Mouse (Mus musculus): ENCODE results near the gene Chchd4. TPM values are rescaled to one million over a fixed set of nuclear protein-coding genes. Genes with fewer than 3 reads are reported as not detected.
"Not testable (repeated sequence)": the region's sequence is repeated elsewhere in the genome, so short reads cannot be mapped to it uniquely, and the experiment has no call there.

Chchd4 gene
- total RNA-seq, 2 experiments from 2014 or later = 19.8 to 22.8 TPM

- DNase-seq = no peak
Observed at GRCm38 (mm10) chr6:91473805-91474440, 577 bp upstream of the Chchd4 start.

GRCm38 (mm10) chr6:91472319-91472718 is 1.0 kb downstream of the Chchd4 start:
- DNase-seq = no peak

- not testable (repeated sequence) for DNase-seq
Observed at GRCm38 (mm10) chr6:91471427-91471826, 1.9 kb downstream of the Chchd4 start.

- DNase-seq = no peak
Observed at GRCm38 (mm10) chr6:91470712-91471111, 2.6 kb downstream of the Chchd4 start.

GRCm38 (mm10) chr6:91467106-91467505 is 6.2 kb downstream of the Chchd4 start:
- no peak for DNase-seq

- DNase-seq = no peak
Observed at GRCm38 (mm10) chr6:91465756-91466155, 7.6 kb downstream of the Chchd4 start.

GRCm38 (mm10) chr6:91459471-91459870 is 13.9 kb downstream of the Chchd4 start:
- DNase-seq = no peak

GRCm38 (mm10) chr6:91454546-91454945 is 18.8 kb downstream of the Chchd4 start:
- no peak for DNase-seq

GRCm38 (mm10) chr6:91452056-91452455 is 21.3 kb downstream of the Chchd4 start:
- no peak for DNase-seq

- DNase-seq = no peak
Observed at GRCm38 (mm10) chr6:91449472-91450225, 23.7 kb downstream of the Chchd4 start.

GRCm38 (mm10) chr6:91445316-91445715 is 28.0 kb downstream of the Chchd4 start:
- DNase-seq = no peak

GRCm38 (mm10) chr6:91441145-91441662 is 32.1 kb downstream of the Chchd4 start:
- DNase-seq = no peak

GRCm38 (mm10) chr6:91440474-91441144 is 32.7 kb downstream of the Chchd4 start:
- DNase-seq = peak; percentile 96 to 97

- DNase-seq = no peak
Observed at GRCm38 (mm10) chr6:91424151-91424550, 49.2 kb downstream of the Chchd4 start.

- DNase-seq = no peak
Observed at GRCm38 (mm10) chr6:91421629-91422028, 51.7 kb downstream of the Chchd4 start.

- no peak for DNase-seq
Observed at GRCm38 (mm10) chr6:91417291-91417845, 56.0 kb downstream of the Chchd4 start.

GRCm38 (mm10) chr6:91416146-91416545 is 57.2 kb downstream of the Chchd4 start:
- no peak for DNase-seq

GRCm38 (mm10) chr6:91414890-91415289 is 58.5 kb downstream of the Chchd4 start:
- DNase-seq = peak; percentile 41 to 47
